Mouse (Mus musculus) liver, embryonic 12.5 days (tissue): ENCODE measurements around the gene Wscd2. TPM values are rescaled to one million over a fixed set of nuclear protein-coding genes. Genes with fewer than 3 reads are reported as not detected.

Experiments used
- ATAC-seq: fragments of 200-750 bp; cut with Nextera tagmentation; 2 replicates; pipeline ENCODE4 v1.8.0; 2017; ENCODE audit warnings: moderate number of reproducible peaks, mild to moderate bottlenecking, moderate library complexity
- H3K27ac ChIP-seq: fragments of 300-500 bp; sonication (generic); 2 replicates; pipeline ENCODE4 v1.5.1; 2016; ENCODE audit warnings: mild to moderate bottlenecking
- H3K27me3 ChIP-seq: fragments of 300-500 bp; sonication (generic); replicated peaks from 2 replicates; pipeline ENCODE4 v1.6.1; 2016; ENCODE audit warnings: mild to moderate bottlenecking, moderate library complexity
- H3K36me3 ChIP-seq: fragments of 300-500 bp; sonication (generic); 2 replicates; pipeline ENCODE4 v1.6.1; 2016; ENCODE audit warnings: mild to moderate bottlenecking, moderate library complexity
- H3K4me1 ChIP-seq: fragments of 300-500 bp; sonication (generic); 2 replicates; pipeline ENCODE4 v1.6.1; 2016
- H3K4me2 ChIP-seq: fragments of 300-500 bp; sonication (generic); 2 replicates; pipeline ENCODE4 v1.6.1; 2016; ENCODE audit warnings: mild to moderate bottlenecking, moderate library complexity
- H3K4me3 ChIP-seq: fragments of 300-500 bp; sonication (generic); 2 replicates; pipeline ENCODE4 v1.5.1; 2016; ENCODE audit warnings: mild to moderate bottlenecking, moderate library complexity
- H3K9ac ChIP-seq: fragments of 300-500 bp; sonication (generic); 2 replicates; pipeline ENCODE4 v1.6.1; 2016; ENCODE audit warnings: mild to moderate bottlenecking, moderate library complexity
- H3K9me3 ChIP-seq: fragments of 300-500 bp; sonication (generic); replicated peaks from 2 replicates; pipeline ENCODE4 v1.6.1; 2016; ENCODE audit warnings: mild to moderate bottlenecking, moderate library complexity
- WGBS: fragments of 180-500 bp; shearing (Covaris S2); methylation state at CpG from one replicate; pipeline ENCODE4 v1.1.7; 2016; ENCODE audit not compliant: insufficient replicate concordance; 5-methylcytosine and 5-hydroxymethylcytosine counted together
- polyA plus RNA-seq: library from polyadenylated mRNA; unstranded; fragments of >200 nt; fragmentation: Nextera tagmentation; extraction: Ambion mirVana; gene quantifications from 2 replicates; pipeline ENCODE4 v1.2.1, GENCODE M21; 2016

Gene Wscd2
- polyA plus RNA-seq, 1 experiment from 2014 or later, result 0.19 TPM

GRCm38 (mm10) chr5:113542885-113543476, 52.8 kb downstream of the Wscd2 start:
- no peaks in the 10 kb centered on the region for H3K9me3 ChIP-seq
- H3K27ac ChIP-seq, result peak overlapping the region; percentile 7; the same call in 1 of the 2 replicates
- no peaks in the 10 kb centered on the region for H3K36me3 ChIP-seq
- no peak overlapping the region for H3K4me3 ChIP-seq
- WGBS, result 20% methylated on average over 10 of the region's 10 CpGs
- ATAC-seq, result peak; percentile 90
- H3K4me1 ChIP-seq, result peaks cover 19% of the 10 kb centered on the region
- H3K27me3 ChIP-seq, result peaks cover 20% of the 10 kb centered on the region
- no peak overlapping the region for H3K9ac ChIP-seq
- peak overlapping the region; percentile 11; the same call in 1 of the 2 replicates for H3K4me2 ChIP-seq

GRCm38 (mm10) chr5:113547949-113548700, 58.0 kb downstream of the Wscd2 start:
- Histone ChIP-seq H3K9ac (no peak overlapping the region), H3K9me3 (no peaks in the 10 kb centered on the region), H3K27ac (no peak overlapping the region), H3K27me3 (peaks cover 45% of the 10 kb centered on the region), H3K36me3 (no peaks in the 10 kb centered on the region), H3K4me2 (no peak overlapping the region), H3K4me3 (no peak overlapping the region), H3K4me1 (peaks cover 10% of the 10 kb centered on the region)
- no peak for ATAC-seq
- 47% methylated on average over 14 of the region's 14 CpGs for WGBS

- H3K4me3 ChIP-seq, result no peak overlapping the region
- no peak overlapping the region for H3K4me2 ChIP-seq
- no peak overlapping the region for H3K9ac ChIP-seq
- H3K36me3 ChIP-seq, result no peaks in the 10 kb centered on the region
- no peaks in the 10 kb centered on the region for H3K9me3 ChIP-seq
- ATAC-seq, result no peak
- H3K4me1 ChIP-seq, result no peaks in the 10 kb centered on the region
- H3K27ac ChIP-seq, result no peak overlapping the region
- peaks cover 45% of the 10 kb centered on the region for H3K27me3 ChIP-seq
- WGBS, result 47% methylated on average over 8 of the region's 8 CpGs
These were observed 60.1 kb downstream of the Wscd2 start for GRCm38 (mm10) chr5:113550249-113550648.

- Histone ChIP-seq H3K36me3 (no peaks in the 10 kb centered on the region), H3K27me3 (peaks cover 45% of the 10 kb centered on the region), H3K9me3 (no peaks in the 10 kb centered on the region), H3K4me1 (no peaks in the 10 kb centered on the region), H3K27ac (no peak overlapping the region), H3K4me3 (no peak overlapping the region), H3K4me2 (no peak overlapping the region), H3K9ac (no peak overlapping the region)
- 10% methylated on average over 19 of the region's 19 CpGs for WGBS
- no peak for ATAC-seq
These were observed 60.6 kb downstream of the Wscd2 start for GRCm38 (mm10) chr5:113550759-113551158.

GRCm38 (mm10) chr5:113553402-113553897, 63.3 kb downstream of the Wscd2 start:
- Histone ChIP-seq H3K4me1 (no peaks in the 10 kb centered on the region), H3K4me3 (no peak overlapping the region), H3K27ac (no peak overlapping the region), H3K27me3 (peaks cover 45% of the 10 kb centered on the region), H3K36me3 (no peaks in the 10 kb centered on the region), H3K9me3 (no peaks in the 10 kb centered on the region), H3K4me2 (no peak overlapping the region), H3K9ac (no peak overlapping the region)
- 12% methylated on average over 9 of the region's 9 CpGs for WGBS
- no peak for ATAC-seq

GRCm38 (mm10) chr5:113554095-113554494, 64.0 kb downstream of the Wscd2 start:
- no peak overlapping the region for H3K27ac ChIP-seq
- H3K27me3 ChIP-seq, result peaks cover 45% of the 10 kb centered on the region
- no peaks in the 10 kb centered on the region for H3K36me3 ChIP-seq
- no peak for ATAC-seq
- WGBS, result 53% methylated on average over 15 of the region's 15 CpGs
- H3K9ac ChIP-seq, result no peak overlapping the region
- H3K9me3 ChIP-seq, result no peaks in the 10 kb centered on the region
- H3K4me3 ChIP-seq, result no peak overlapping the region
- H3K4me1 ChIP-seq, result no peaks in the 10 kb centered on the region
- H3K4me2 ChIP-seq, result no peak overlapping the region

- WGBS, result 68% methylated on average over 2 of the region's 2 CpGs
- Histone ChIP-seq H3K4me2 (no peak overlapping the region), H3K4me3 (no peak overlapping the region), H3K4me1 (no peaks in the 10 kb centered on the region), H3K9me3 (no peaks in the 10 kb centered on the region), H3K27me3 (peaks cover 45% of the 10 kb centered on the region), H3K9ac (no peak overlapping the region), H3K27ac (no peak overlapping the region), H3K36me3 (no peaks in the 10 kb centered on the region)
- ATAC-seq, result no peak
These were observed 64.4 kb downstream of the Wscd2 start for GRCm38 (mm10) chr5:113554571-113554970.

- no peak overlapping the region for H3K9ac ChIP-seq
- H3K36me3 ChIP-seq, result no peaks in the 10 kb centered on the region
- no peak overlapping the region for H3K4me3 ChIP-seq
- no peak for ATAC-seq
- H3K4me1 ChIP-seq, result no peaks in the 10 kb centered on the region
- H3K27ac ChIP-seq, result no peak overlapping the region
- no peak overlapping the region for H3K4me2 ChIP-seq
- peaks cover 36% of the 10 kb centered on the region for H3K27me3 ChIP-seq
- no peaks in the 10 kb centered on the region for H3K9me3 ChIP-seq
- WGBS, result 58% methylated on average over 2 of the region's 2 CpGs
These were observed 65.6 kb downstream of the Wscd2 start for GRCm38 (mm10) chr5:113555684-113556083.

- Histone ChIP-seq H3K9ac (no peak overlapping the region), H3K27me3 (peaks cover 12% of the 10 kb centered on the region), H3K4me1 (no peaks in the 10 kb centered on the region), H3K4me3 (no peak overlapping the region), H3K36me3 (no peaks in the 10 kb centered on the region), H3K27ac (no peak overlapping the region), H3K4me2 (no peak overlapping the region), H3K9me3 (no peaks in the 10 kb centered on the region)
- no peak for ATAC-seq
- WGBS, result 78% methylated on average over 8 of the region's 8 CpGs
These were observed 67.9 kb downstream of the Wscd2 start for GRCm38 (mm10) chr5:113558065-113558464.

- H3K9me3 ChIP-seq, result no peaks in the 10 kb centered on the region
- H3K27me3 ChIP-seq, result no peaks in the 10 kb centered on the region; the same call in 1 of the 2 replicates
- 55% methylated on average over 5 of the region's 5 CpGs for WGBS
- H3K4me3 ChIP-seq, result no peak overlapping the region
- H3K27ac ChIP-seq, result no peak overlapping the region
- no peaks in the 10 kb centered on the region for H3K36me3 ChIP-seq
- H3K4me1 ChIP-seq, result no peaks in the 10 kb centered on the region
- H3K9ac ChIP-seq, result no peak overlapping the region
- no peak overlapping the region for H3K4me2 ChIP-seq
- no peak for ATAC-seq
These were observed 69.5 kb downstream of the Wscd2 start for GRCm38 (mm10) chr5:113559627-113560026.

- H3K36me3 ChIP-seq, result no peaks in the 10 kb centered on the region
- H3K27me3 ChIP-seq, result no peaks in the 10 kb centered on the region
- no peak overlapping the region for H3K4me3 ChIP-seq
- H3K4me1 ChIP-seq, result no peaks in the 10 kb centered on the region
- H3K9me3 ChIP-seq, result no peaks in the 10 kb centered on the region
- H3K4me2 ChIP-seq, result no peak overlapping the region
- no peak overlapping the region for H3K27ac ChIP-seq
- no peak overlapping the region for H3K9ac ChIP-seq
- ATAC-seq, result no peak
- WGBS, result 6% methylated on average over 4 of the region's 4 CpGs
These were observed 74.3 kb downstream of the Wscd2 start for GRCm38 (mm10) chr5:113564463-113564862.

GRCm38 (mm10) chr5:113565101-113565854, 75.1 kb downstream of the Wscd2 start:
- no peak overlapping the region for H3K27ac ChIP-seq
- no peaks in the 10 kb centered on the region for H3K27me3 ChIP-seq
- no peaks in the 10 kb centered on the region for H3K36me3 ChIP-seq
- H3K4me3 ChIP-seq, result no peak overlapping the region
- no peaks in the 10 kb centered on the region for H3K4me1 ChIP-seq
- ATAC-seq, result no peak
- 61% methylated on average over 10 of the region's 10 CpGs for WGBS
- no peak overlapping the region for H3K9ac ChIP-seq
- H3K9me3 ChIP-seq, result no peaks in the 10 kb centered on the region
- H3K4me2 ChIP-seq, result no peak overlapping the region
